Mouse (Mus musculus) ovary, postnatal 14 days (tissue): Measurements from ENCODE around the gene Nrcam.

Source experiments
- DNase-seq: peaks from one replicate; pipeline ENCODE4 v3.0.0; 2022; ENCODE audit warnings: low spot score

Nrcam gene

GRCm38 (mm10) chr12:44515066-44515465 lies 186.4 kb downstream of the Nrcam start:
- no peak for DNase-seq

GRCm38 (mm10) chr12:44519440-44520141 lies 190.9 kb downstream of the Nrcam start:
- no peak for DNase-seq

- no peak for DNase-seq
Measured at GRCm38 (mm10) chr12:44521496-44521895, 192.8 kb downstream of the Nrcam start.

- no peak for DNase-seq
Measured at GRCm38 (mm10) chr12:44524621-44525565, 196.2 kb downstream of the Nrcam start.

GRCm38 (mm10) chr12:44528391-44529016 lies 199.8 kb downstream of the Nrcam start:
- no peak for DNase-seq

- DNase-seq = no peak
Measured at GRCm38 (mm10) chr12:44532337-44533113, 203.8 kb downstream of the Nrcam start.

- DNase-seq = no peak
Measured at GRCm38 (mm10) chr12:44534100-44534633, 205.5 kb downstream of the Nrcam start.

- no peak for DNase-seq
Measured at GRCm38 (mm10) chr12:44535623-44536022, 206.9 kb downstream of the Nrcam start.

GRCm38 (mm10) chr12:44547721-44548369 lies 219.2 kb downstream of the Nrcam start:
- peak; percentile 76 for DNase-seq

GRCm38 (mm10) chr12:44548465-44548864 lies 219.8 kb downstream of the Nrcam start:
- DNase-seq = no peak

- DNase-seq = no peak
Measured at GRCm38 (mm10) chr12:44551614-44552013, 222.9 kb downstream of the Nrcam start.

- DNase-seq = no peak
Measured at GRCm38 (mm10) chr12:44554051-44554450, 225.4 kb downstream of the Nrcam start.

- DNase-seq = no peak
Measured at GRCm38 (mm10) chr12:44554808-44555207, 226.1 kb downstream of the Nrcam start.

- no peak for DNase-seq
Measured at GRCm38 (mm10) chr12:44560002-44560401, 231.3 kb downstream of the Nrcam start.

GRCm38 (mm10) chr12:44570070-44570469 lies 241.4 kb downstream of the Nrcam start:
- no peak for DNase-seq

GRCm38 (mm10) chr12:44572664-44573063 lies 244.0 kb downstream of the Nrcam start:
- DNase-seq = no peak

- DNase-seq = no peak
Measured at GRCm38 (mm10) chr12:44574167-44574566, 245.5 kb downstream of the Nrcam start.

GRCm38 (mm10) chr12:44601410-44602149 lies 272.9 kb downstream of the Nrcam start:
- DNase-seq = peak; percentile 62

GRCm38 (mm10) chr12:44602269-44602957 lies 273.7 kb downstream of the Nrcam start:
- DNase-seq = no peak

- DNase-seq = no peak
Measured at GRCm38 (mm10) chr12:44602958-44603331, 274.3 kb downstream of the Nrcam start.
